Mouse (Mus musculus): ENCODE measurements at regions not wholly inside any gene's neighbourhood (a gene's known extent, or its start where the extent isn't known, plus 50 kb on each side); places are given as distances from the start of the nearest gene placed in this dataset.
"Not testable (repeated sequence)": the region's sequence is repeated elsewhere in the genome, so short reads cannot be mapped to it uniquely, and the experiment has no call there.

GRCm38 (mm10) chr17:50346451-50347192 is 53.2 kb upstream of the Dazl start:
- no peak for TF ChIP-seq CTCF (IDR thresholded peaks at IDR 0.05; ENCODE audit: low read depth)
- no peak for TF ChIP-seq EP300 (IDR thresholded peaks at IDR 0.05; ENCODE audit: low read depth)
- 53% methylated on average over 7 of the region's 7 CpGs for WGBS (ENCODE audit: insufficient replicate concordance)
- Histone ChIP-seq H3K27ac (no peak overlapping the region), H3K4me1 (replicated peaks; ENCODE audit: control insufficient read depth in 2 of 2, insufficient read depth in 2 of 2, low read length in 1 of 2) (peaks cover 0 to 5% of the 10 kb centered on the region in 2 experiments; a peak in 2 of 4 replicates), H3K36me3 (replicated peaks; ENCODE audit: control insufficient read depth, insufficient read depth, low read depth) (no peaks in the 10 kb centered on the region), H3K4me2 (ENCODE audit: low read depth) (no peak overlapping the region), H3K9ac (replicated peaks) (no peak overlapping the region), H3K9me3 (ENCODE audit: control insufficient read depth, low read length) (no peaks in the 10 kb centered on the region), H3K4me3 (ENCODE audit: insufficient read depth in 1 of 2, low read depth in 2 of 2, low read length in 2 of 2) (no peak overlapping the region), H3K27me3 (ENCODE audit: control insufficient read depth, insufficient read depth, low read length) (no peaks in the 10 kb centered on the region)
- no peak for ATAC-seq (ENCODE audit: insufficient read depth)
- DNase-seq (ENCODE audit: low read depth in 3 of 3, low spot score in 3 of 3), result no peak

- not testable (repeated sequence) for DNase-seq (ENCODE audit: low read depth in 3 of 3, low spot score in 3 of 3); H3K4me3 ChIP-seq (ENCODE audit: insufficient read depth in 1 of 2, low read depth in 2 of 2, low read length in 2 of 2); H3K27me3 ChIP-seq (ENCODE audit: control insufficient read depth, insufficient read depth, low read length); H3K36me3 ChIP-seq (replicated peaks; ENCODE audit: control insufficient read depth, insufficient read depth, low read depth); ATAC-seq (ENCODE audit: insufficient read depth); H3K9ac ChIP-seq (replicated peaks); H3K9me3 ChIP-seq (ENCODE audit: control insufficient read depth, low read length); H3K4me1 ChIP-seq (replicated peaks; ENCODE audit: control insufficient read depth in 2 of 2, insufficient read depth in 2 of 2, low read length in 1 of 2); H3K4me2 ChIP-seq (ENCODE audit: low read depth); H3K27ac ChIP-seq
- WGBS (ENCODE audit: insufficient replicate concordance), result 47% methylated on average over 2 of the region's 2 CpGs
These were observed 60.4 kb upstream of the Dazl start for GRCm38 (mm10) chr17:50353818-50354217.

- no peak for TF ChIP-seq EP300 (IDR thresholded peaks at IDR 0.05; ENCODE audit: low read depth)
- TF ChIP-seq CTCF (IDR thresholded peaks at IDR 0.05; ENCODE audit: low read depth), result no peak
- no peaks in the 10 kb centered on the region for H3K36me3 ChIP-seq (replicated peaks; ENCODE audit: control insufficient read depth, insufficient read depth, low read depth)
- no peak for ATAC-seq (ENCODE audit: insufficient read depth)
- no peaks in the 10 kb centered on the region for H3K4me1 ChIP-seq (replicated peaks; ENCODE audit: control insufficient read depth in 2 of 2, insufficient read depth in 2 of 2, low read length in 1 of 2)
- no peak overlapping the region for H3K4me2 ChIP-seq (ENCODE audit: low read depth)
- 64% methylated on average over 6 of the region's 6 CpGs for WGBS (ENCODE audit: insufficient replicate concordance)
- no peak overlapping the region for H3K4me3 ChIP-seq (ENCODE audit: insufficient read depth in 1 of 2, low read depth in 2 of 2, low read length in 2 of 2)
- H3K9ac ChIP-seq (replicated peaks), result no peak overlapping the region
- no peaks in the 10 kb centered on the region for H3K9me3 ChIP-seq (ENCODE audit: control insufficient read depth, low read length)
- no peak overlapping the region for H3K27ac ChIP-seq
- DNase-seq (ENCODE audit: low read depth in 3 of 3, low spot score in 3 of 3), result no peak
- H3K27me3 ChIP-seq (ENCODE audit: control insufficient read depth, insufficient read depth, low read length), result no peaks in the 10 kb centered on the region
These were observed 60.9 kb upstream of the Dazl start for GRCm38 (mm10) chr17:50354357-50354756.

GRCm38 (mm10) chr17:50361657-50362233 is 68.3 kb upstream of the Dazl start:
- no peak overlapping the region for H3K27ac ChIP-seq
- no peaks in the 10 kb centered on the region for H3K36me3 ChIP-seq (replicated peaks; ENCODE audit: control insufficient read depth, insufficient read depth, low read depth)
- TF ChIP-seq EP300 (IDR thresholded peaks at IDR 0.05; ENCODE audit: low read depth), result no peak
- TF ChIP-seq CTCF (IDR thresholded peaks at IDR 0.05; ENCODE audit: low read depth), result no peak
- 39% methylated on average over 9 of the region's 9 CpGs for WGBS (ENCODE audit: insufficient replicate concordance)
- no peak overlapping the region for H3K4me2 ChIP-seq (ENCODE audit: low read depth)
- no peaks in the 10 kb centered on the region; a peak in 1 of 4 replicates for H3K4me1 ChIP-seq (replicated peaks; ENCODE audit: control insufficient read depth in 2 of 2, insufficient read depth in 2 of 2, low read length in 1 of 2)
- H3K9ac ChIP-seq (replicated peaks), result no peak overlapping the region
- no peak overlapping the region for H3K4me3 ChIP-seq (ENCODE audit: insufficient read depth in 1 of 2, low read depth in 2 of 2, low read length in 2 of 2)
- H3K9me3 ChIP-seq (ENCODE audit: control insufficient read depth, low read length), result no peaks in the 10 kb centered on the region
- H3K27me3 ChIP-seq (ENCODE audit: control insufficient read depth, insufficient read depth, low read length), result no peaks in the 10 kb centered on the region
- no peak for ATAC-seq (ENCODE audit: insufficient read depth)
- DNase-seq (ENCODE audit: low read depth in 3 of 3, low spot score in 3 of 3), result no peak

GRCm38 (mm10) chr17:50365396-50365795 is 72.0 kb upstream of the Dazl start:
- ATAC-seq (ENCODE audit: insufficient read depth), result no peak
- Histone ChIP-seq H3K4me1 (replicated peaks; ENCODE audit: control insufficient read depth in 2 of 2, insufficient read depth in 2 of 2, low read length in 1 of 2) (no peaks in the 10 kb centered on the region; a peak in 2 of 4 replicates), H3K4me2 (ENCODE audit: low read depth) (no peak overlapping the region), H3K27ac (no peak overlapping the region), H3K9ac (replicated peaks) (no peak overlapping the region), H3K9me3 (ENCODE audit: control insufficient read depth, low read length) (no peaks in the 10 kb centered on the region), H3K36me3 (replicated peaks; ENCODE audit: control insufficient read depth, insufficient read depth, low read depth) (no peaks in the 10 kb centered on the region), H3K4me3 (ENCODE audit: insufficient read depth in 1 of 2, low read depth in 2 of 2, low read length in 2 of 2) (no peak overlapping the region), H3K27me3 (ENCODE audit: control insufficient read depth, insufficient read depth, low read length) (no peaks in the 10 kb centered on the region)
- no peak for DNase-seq (ENCODE audit: low read depth in 3 of 3, low spot score in 3 of 3)
- 81% methylated on average over 7 of the region's 7 CpGs for WGBS (ENCODE audit: insufficient replicate concordance)
- TF ChIP-seq EP300 (IDR thresholded peaks at IDR 0.05; ENCODE audit: low read depth), result no peak
- no peak for TF ChIP-seq CTCF (IDR thresholded peaks at IDR 0.05; ENCODE audit: low read depth)
